In the genomic region with DNA sequence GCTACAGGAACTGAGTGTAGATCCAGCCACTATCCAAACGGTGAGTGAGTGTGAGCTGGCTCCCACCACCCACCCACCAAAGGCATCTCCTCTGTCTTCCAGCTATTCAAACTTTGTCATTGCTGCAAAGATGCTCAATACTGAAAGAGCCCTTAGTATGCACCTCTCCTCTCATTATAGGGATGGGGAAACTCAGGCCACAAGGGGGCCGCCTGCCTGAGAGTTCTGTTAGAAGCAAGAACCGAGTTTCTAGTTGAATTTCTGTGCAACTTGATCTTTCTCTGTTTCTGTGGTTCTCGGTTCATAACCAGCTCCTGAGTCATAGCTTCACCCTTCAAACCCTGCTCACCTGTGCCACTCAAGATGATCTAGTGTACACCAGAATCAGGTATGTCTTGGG, we compare ENCODE assay signal across 17 mouse cellular contexts. TPM values are rescaled to one million over a fixed set of nuclear protein-coding genes. Genes with fewer than 3 reads are reported as not detected.
DNase-seq lines count a peak whose midpoint lies in the region; ATAC-seq and TF ChIP-seq lines count a peak whose summit lies in the region.
"Had no signal": no experiment of that assay in that cellular context is flagged by ENCODE, and none has a peak within 500 bp of the region (broad histone marks: within the 10 kb centered on the region; RNA-seq: fewer than 3 reads in every experiment).

No protein-coding gene starts in this region.

- no peak overlapping the region for H3K9ac ChIP-seq in kidney, embryonic 15.5 days
- H3K9ac ChIP-seq in midbrain, postnatal 0 days (replicated peaks; ENCODE audit: low read length, poor library complexity, severe bottlenecking) = no peak overlapping the region
- H3K9ac ChIP-seq in midbrain, embryonic 11.5 days (ENCODE audit: low read length) = no peak overlapping the region
- H3K9ac ChIP-seq in stomach, postnatal 0 days (ENCODE audit: low read length) = no peak overlapping the region

- no peaks in the 10 kb centered on the region for H3K36me3 ChIP-seq in kidney, embryonic 15.5 days
- no peaks in the 10 kb centered on the region for H3K36me3 ChIP-seq in midbrain, postnatal 0 days (ENCODE audit: insufficient read depth, low read length)
- no peaks in the 10 kb centered on the region for H3K36me3 ChIP-seq in midbrain, embryonic 11.5 days (ENCODE audit: control insufficient read depth, insufficient read depth, low read length)
- no peaks in the 10 kb centered on the region for H3K36me3 ChIP-seq in stomach, postnatal 0 days (ENCODE audit: control insufficient read depth, insufficient read depth, low read length)

- H3K27me3 ChIP-seq in kidney, embryonic 15.5 days = peaks cover 78% of the 10 kb centered on the region
- peaks cover 55% of the 10 kb centered on the region for H3K27me3 ChIP-seq in midbrain, postnatal 0 days (ENCODE audit: insufficient read depth, low read length)
- H3K27me3 ChIP-seq in midbrain, embryonic 11.5 days (ENCODE audit: control insufficient read depth, insufficient read depth, low read length) = peaks cover 51% of the 10 kb centered on the region
- no peaks in the 10 kb centered on the region for H3K27me3 ChIP-seq in stomach, postnatal 0 days (ENCODE audit: control insufficient read depth, insufficient read depth, low read length)

- peaks cover 53% of the 10 kb centered on the region for H3K4me1 ChIP-seq in kidney, embryonic 15.5 days
- no peaks in the 10 kb centered on the region; the same call in 1 of the 2 replicates for H3K4me1 ChIP-seq in midbrain, postnatal 0 days (ENCODE audit: insufficient read depth, low read length)
- H3K4me1 ChIP-seq in midbrain, embryonic 11.5 days (ENCODE audit: control insufficient read depth, insufficient read depth, low read length) = peaks cover 10% of the 10 kb centered on the region
- no peaks in the 10 kb centered on the region for H3K4me1 ChIP-seq in stomach, postnatal 0 days (replicated peaks; ENCODE audit: control insufficient read depth, insufficient read depth)

- no peak overlapping the region for H3K4me3 ChIP-seq in kidney, embryonic 15.5 days (replicated peaks)
- H3K4me3 ChIP-seq in midbrain, postnatal 0 days (ENCODE audit: low read depth, low read length) = no peak overlapping the region
- H3K4me3 ChIP-seq in midbrain, embryonic 11.5 days (ENCODE audit: low read depth, low read length) = no peak overlapping the region
- H3K4me3 ChIP-seq in stomach, postnatal 0 days (ENCODE audit: low read depth, low read length) = no peak overlapping the region

- no peaks in the 10 kb centered on the region for H3K9me3 ChIP-seq in kidney, embryonic 15.5 days (replicated peaks)
- no peaks in the 10 kb centered on the region for H3K9me3 ChIP-seq in midbrain, postnatal 0 days (ENCODE audit: low read length)
- no peaks in the 10 kb centered on the region for H3K9me3 ChIP-seq in midbrain, embryonic 11.5 days (ENCODE audit: control insufficient read depth, low read length)
- H3K9me3 ChIP-seq in stomach, postnatal 0 days (ENCODE audit: control insufficient read depth, low read length) = no peaks in the 10 kb centered on the region
- H3K9me3 ChIP-seq: G1E had no signal

- ATAC-seq in CD4-positive, CD25-positive, alpha-beta regulatory T cell, adult 4 months = no peak
- ATAC-seq in kidney, embryonic 15.5 days (replicated peaks; ENCODE audit: low FRiP score) = no peak
- ATAC-seq in midbrain, postnatal 0 days (ENCODE audit: low FRiP score) = no peak
- ATAC-seq in midbrain, embryonic 11.5 days (ENCODE audit: low FRiP score) = no peak
- ATAC-seq in stomach, postnatal 0 days (ENCODE audit: low FRiP score, low TSS enrichment) = no peak
- no peak for ATAC-seq in megakaryocyte progenitor cell, adult 5-6 weeks (replicated peaks; ENCODE audit: poor library complexity)
- ATAC-seq: activated CD4-positive, CD25-positive, alpha-beta regulatory T cell, adult 4 months; inflammation-experienced regulatory T-cells, adult 6 months had no signal

- no peak overlapping the region for H3K27ac ChIP-seq in kidney, embryonic 15.5 days
- H3K27ac ChIP-seq in midbrain, postnatal 0 days (ENCODE audit: low read depth, low read length) = no peak overlapping the region
- no peak overlapping the region for H3K27ac ChIP-seq in midbrain, embryonic 11.5 days (ENCODE audit: low read depth, low read length)
- 0 out of 2 replicates have a peak overlapping the region, but pooled peaks have one; percentile 53 for H3K27ac ChIP-seq in stomach, postnatal 0 days (replicated peaks)

- WGBS in kidney, embryonic 15.5 days = 54% methylated on average over 4 of the region's 4 CpGs
- WGBS in midbrain, postnatal 0 days = 36% methylated on average over 4 of the region's 4 CpGs
- 32% methylated on average over 4 of the region's 4 CpGs for WGBS in midbrain, embryonic 11.5 days
- WGBS in stomach, postnatal 0 days = 52% methylated on average over 4 of the region's 4 CpGs

- peak; percentile 24 for TF ChIP-seq EP300 in stomach, postnatal 0 days (optimal IDR thresholded peaks at IDR 0.05)

- peak; percentile 51 for TF ChIP-seq CTCF in midbrain, postnatal 0 days (IDR thresholded peaks at IDR 0.05)
- peak; percentile 55 for TF ChIP-seq CTCF in stomach, postnatal 0 days (IDR thresholded peaks at IDR 0.05; ENCODE audit: low read depth)

- peak; percentile 39 for DNase-seq in CD4-positive, CD25-positive, alpha-beta regulatory T cell, adult 2 months (ENCODE audit: low read depth, low spot score)
- no peak for DNase-seq in kidney, postnatal 25 days
- no peak for DNase-seq in midbrain, postnatal 0 days (ENCODE audit: low spot score)
- DNase-seq in midbrain, embryonic 11.5 days (ENCODE audit: low spot score, missing footprints) = no peak
- no peak for DNase-seq in stomach, postnatal 0 days (ENCODE audit: low spot score)
- DNase-seq: cerebellum, adult 9-10 months; left cerebral cortex, postnatal 4 days; lung, adult 18-20 months had no signal

- 0 out of 2 replicates have a peak overlapping the region, but pooled peaks have one; percentile 83 for H3K4me2 ChIP-seq in kidney, embryonic 15.5 days
- no peak overlapping the region for H3K4me2 ChIP-seq in midbrain, postnatal 0 days (ENCODE audit: low read depth, low read length, poor library complexity, severe bottlenecking)
- H3K4me2 ChIP-seq in midbrain, embryonic 11.5 days = no peak overlapping the region
- H3K4me2 ChIP-seq in stomach, postnatal 0 days (replicated peaks; ENCODE audit: low read depth) = no peak overlapping the region

RNA-seq across cellular contexts. Expression of a gene that starts 10.8 kb away (rescaled TPM):
- 10 to 100 TPM; 22.1 to 39.4 TPM for polyA plus RNA-seq in CD4-positive, CD25-positive, alpha-beta regulatory T cell, adult 4 months (2017; shearing (Covaris generic))
- 0.96 and 1.8 TPM in 2 replicates for polyA plus RNA-seq in kidney, embryonic 15.5 days (2015; fragmentation: Nextera tagmentation; extraction: Ambion mirVana)
- total RNA-seq in midbrain, postnatal 0 days (2014; rRNA removed) = 1.6 TPM in 1 of 2 replicates, not detected in the other
- polyA plus RNA-seq in midbrain, postnatal 0 days (2015; fragmentation: Nextera tagmentation; extraction: Ambion mirVana) = 0.21 and 0.26 TPM in 2 replicates
- polyA plus RNA-seq in midbrain, embryonic 11.5 days (2014; fragmentation: Nextera tagmentation; extraction: Ambion mirVana) = 0.37 and 0.83 TPM in 2 replicates
- polyA plus RNA-seq in stomach, postnatal 0 days (2015; fragmentation: Nextera tagmentation; extraction: Ambion mirVana) = 93.5 and 109 TPM in 2 replicates
- 1.9 and 2.0 TPM in 2 replicates for total RNA-seq in megakaryocyte progenitor cell, adult 5-6 weeks (2015)
- 3.9 and 5.2 TPM in 2 replicates for total RNA-seq in megakaryocyte progenitor cell, adult 5-6 weeks (2017)

RNA-seq across cellular contexts. Expression of a gene that starts 11.5 kb away (rescaled TPM):
- under 1 TPM in 1 of 2 experiments, not detected in 1; 0.62 TPM for polyA plus RNA-seq in CD4-positive, CD25-positive, alpha-beta regulatory T cell, adult 4 months (2017; shearing (Covaris generic))
- 4.0 and 4.3 TPM in 2 replicates for polyA plus RNA-seq in kidney, embryonic 15.5 days (2015; fragmentation: Nextera tagmentation; extraction: Ambion mirVana)
- 7.6 and 8.3 TPM in 2 replicates for total RNA-seq in midbrain, postnatal 0 days (2014; rRNA removed)
- 2.8 and 4.1 TPM in 2 replicates for polyA plus RNA-seq in midbrain, postnatal 0 days (2015; fragmentation: Nextera tagmentation; extraction: Ambion mirVana)
- 1.3 and 2.0 TPM in 2 replicates for polyA plus RNA-seq in midbrain, embryonic 11.5 days (2014; fragmentation: Nextera tagmentation; extraction: Ambion mirVana)
- polyA plus RNA-seq in stomach, postnatal 0 days (2015; fragmentation: Nextera tagmentation; extraction: Ambion mirVana) = 17.6 and 21.5 TPM in 2 replicates
- 3.6 and 4.6 TPM in 2 replicates for total RNA-seq in megakaryocyte progenitor cell, adult 5-6 weeks (2015)
- total RNA-seq in megakaryocyte progenitor cell, adult 5-6 weeks (2017) = 0.87 and 6.1 TPM in 2 replicates

RNA-seq across cellular contexts. Expression of a gene that starts 25.5 kb away (rescaled TPM):
- polyA plus RNA-seq in CD4-positive, CD25-positive, alpha-beta regulatory T cell, adult 4 months (2017; shearing (Covaris generic)) = 10 to 100 TPM; 83.4 to 93.2 TPM
- 77.3 and 85.7 TPM in 2 replicates for polyA plus RNA-seq in kidney, embryonic 15.5 days (2015; fragmentation: Nextera tagmentation; extraction: Ambion mirVana)
- 129 and 130 TPM in 2 replicates for total RNA-seq in midbrain, postnatal 0 days (2014; rRNA removed)
- 138 and 143 TPM in 2 replicates for polyA plus RNA-seq in midbrain, postnatal 0 days (2015; fragmentation: Nextera tagmentation; extraction: Ambion mirVana)
- polyA plus RNA-seq in midbrain, embryonic 11.5 days (2014; fragmentation: Nextera tagmentation; extraction: Ambion mirVana) = 71.2 and 82.0 TPM in 2 replicates
- 51.4 and 53.9 TPM in 2 replicates for polyA plus RNA-seq in stomach, postnatal 0 days (2015; fragmentation: Nextera tagmentation; extraction: Ambion mirVana)
- total RNA-seq in megakaryocyte progenitor cell, adult 5-6 weeks (2015) = 43.2 and 50.8 TPM in 2 replicates
- 17.4 TPM in 2 replicates for total RNA-seq in megakaryocyte progenitor cell, adult 5-6 weeks (2017)

RNA-seq across cellular contexts. Expression of a gene that starts 39.8 kb away (rescaled TPM):
- not detected for polyA plus RNA-seq in CD4-positive, CD25-positive, alpha-beta regulatory T cell, adult 4 months (2017; shearing (Covaris generic))
- 0.09 and 0.12 TPM in 2 replicates for polyA plus RNA-seq in kidney, embryonic 15.5 days (2015; fragmentation: Nextera tagmentation; extraction: Ambion mirVana)
- 3.2 and 10.8 TPM in 2 replicates for total RNA-seq in midbrain, postnatal 0 days (2014; rRNA removed)
- polyA plus RNA-seq in midbrain, postnatal 0 days (2015; fragmentation: Nextera tagmentation; extraction: Ambion mirVana) = 3.9 and 4.5 TPM in 2 replicates
- polyA plus RNA-seq in midbrain, embryonic 11.5 days (2014; fragmentation: Nextera tagmentation; extraction: Ambion mirVana) = 0.10 and 0.55 TPM in 2 replicates
- 0.11 and 0.19 TPM in 2 replicates for polyA plus RNA-seq in stomach, postnatal 0 days (2015; fragmentation: Nextera tagmentation; extraction: Ambion mirVana)
- not detected in 2 replicates for total RNA-seq in megakaryocyte progenitor cell, adult 5-6 weeks (2015)
- 0.08 TPM in 1 of 2 replicates, not detected in the other for total RNA-seq in megakaryocyte progenitor cell, adult 5-6 weeks (2017)
- total RNA-seq: megakaryocyte-erythroid progenitor cell, adult 5-6 weeks had no signal
- polyA plus RNA-seq: activated CD4-positive, CD25-positive, alpha-beta regulatory T cell, adult 4 months; inflammation-experienced regulatory T-cells, adult 6 months had no signal

RNA-seq across cellular contexts. Expression of a gene that starts 40.2 kb away (rescaled TPM):
- under 1 TPM in 1 of 2 experiments, not detected in 1; 0.54 TPM for polyA plus RNA-seq in CD4-positive, CD25-positive, alpha-beta regulatory T cell, adult 4 months (2017; shearing (Covaris generic))
- polyA plus RNA-seq in kidney, embryonic 15.5 days (2015; fragmentation: Nextera tagmentation; extraction: Ambion mirVana) = 7.8 and 8.2 TPM in 2 replicates
- 3.9 and 5.9 TPM in 2 replicates for total RNA-seq in midbrain, postnatal 0 days (2014; rRNA removed)
- polyA plus RNA-seq in midbrain, postnatal 0 days (2015; fragmentation: Nextera tagmentation; extraction: Ambion mirVana) = 10.6 and 11.0 TPM in 2 replicates
- 0.23 and 0.47 TPM in 2 replicates for polyA plus RNA-seq in midbrain, embryonic 11.5 days (2014; fragmentation: Nextera tagmentation; extraction: Ambion mirVana)
- polyA plus RNA-seq in stomach, postnatal 0 days (2015; fragmentation: Nextera tagmentation; extraction: Ambion mirVana) = 5.3 and 6.5 TPM in 2 replicates
- not detected in 2 replicates for total RNA-seq in megakaryocyte progenitor cell, adult 5-6 weeks (2015)
- total RNA-seq in megakaryocyte progenitor cell, adult 5-6 weeks (2017) = not detected in 2 replicates
- total RNA-seq: G1E; granulocyte monocyte progenitor cell, adult 5-6 weeks; megakaryocyte-erythroid progenitor cell, adult 5-6 weeks had no signal
- polyA plus RNA-seq: activated CD4-positive, CD25-positive, alpha-beta regulatory T cell, adult 4 months; G1E; heart, embryonic 16.5 days; inflammation-experienced regulatory T-cells, adult 6 months had no signal
